Mouse (Mus musculus) heart, embryonic 13.5 days (tissue): Measurements from ENCODE around the gene Fam210b. TPM values are rescaled to one million over a fixed set of nuclear protein-coding genes. Genes with fewer than 3 reads are reported as not detected.
"Not testable (repeated sequence)": the region's sequence is repeated elsewhere in the genome, so short reads cannot be mapped to it uniquely, and the experiment has no call there.

Experiments used
- ATAC-seq: fragments of 200-750 bp; cut with Nextera tagmentation; 2 replicates; pipeline ENCODE4 v1.8.0; 2017; ENCODE audit warnings: moderate TSS enrichment; ENCODE audit not compliant: insufficient number of reproducible peaks, low FRiP score, low TSS enrichment; ENCODE audit errors: extremely low read depth
- H3K27ac ChIP-seq: fragments of 300-500 bp; sonication (generic); replicated peaks from 2 replicates; pipeline ENCODE4 v1.5.1; 2015; ENCODE audit warnings: moderate library complexity, mild to moderate bottlenecking, inconsistent platforms
- H3K27me3 ChIP-seq: fragments of 300-500 bp; sonication (generic); replicated peaks from 2 replicates; pipeline ENCODE4 v1.6.1; 2015; ENCODE audit warnings: mild to moderate bottlenecking, inconsistent platforms
- H3K36me3 ChIP-seq: fragments of 300-500 bp; sonication (generic); 2 replicates; pipeline ENCODE4 v1.6.1; 2015; ENCODE audit warnings: mild to moderate bottlenecking, inconsistent platforms
- H3K4me1 ChIP-seq: fragments of 300-500 bp; sonication (generic); 2 replicates; pipeline ENCODE4 v1.6.1; 2015; ENCODE audit warnings: inconsistent platforms
- H3K4me2 ChIP-seq: fragments of 300-500 bp; sonication (generic); 2 replicates; pipeline ENCODE4 v1.6.1; 2015; ENCODE audit warnings: inconsistent platforms, mild to moderate bottlenecking, moderate library complexity
- H3K4me3 ChIP-seq: fragments of 300-500 bp; sonication (generic); 2 replicates; pipeline ENCODE4 v1.5.1; 2015; ENCODE audit warnings: moderate library complexity, mild to moderate bottlenecking, inconsistent platforms
- H3K9ac ChIP-seq: fragments of 300-500 bp; sonication (generic); 2 replicates; pipeline ENCODE4 v1.6.1; 2015; ENCODE audit warnings: inconsistent platforms, mild to moderate bottlenecking, moderate library complexity
- H3K9me3 ChIP-seq: fragments of 300-500 bp; sonication (generic); 2 replicates; pipeline ENCODE4 v1.6.1; 2016; ENCODE audit warnings: inconsistent platforms
- WGBS: fragments of 180-500 bp; shearing (Covaris S2); methylation state at CpG from one replicate; pipeline ENCODE4 v1.1.7; 2015; ENCODE audit warnings: mixed read lengths; 5-methylcytosine and 5-hydroxymethylcytosine counted together
- polyA plus RNA-seq: library from polyadenylated mRNA; unstranded; fragments of >200 nt; fragmentation: Nextera tagmentation; extraction: Ambion mirVana; gene quantifications from 2 replicates; pipeline ENCODE4 v1.2.1, GENCODE M21; 2015

Fam210b gene
- polyA plus RNA-seq = 17.4 and 19.2 TPM in 2 replicates

DNA sequence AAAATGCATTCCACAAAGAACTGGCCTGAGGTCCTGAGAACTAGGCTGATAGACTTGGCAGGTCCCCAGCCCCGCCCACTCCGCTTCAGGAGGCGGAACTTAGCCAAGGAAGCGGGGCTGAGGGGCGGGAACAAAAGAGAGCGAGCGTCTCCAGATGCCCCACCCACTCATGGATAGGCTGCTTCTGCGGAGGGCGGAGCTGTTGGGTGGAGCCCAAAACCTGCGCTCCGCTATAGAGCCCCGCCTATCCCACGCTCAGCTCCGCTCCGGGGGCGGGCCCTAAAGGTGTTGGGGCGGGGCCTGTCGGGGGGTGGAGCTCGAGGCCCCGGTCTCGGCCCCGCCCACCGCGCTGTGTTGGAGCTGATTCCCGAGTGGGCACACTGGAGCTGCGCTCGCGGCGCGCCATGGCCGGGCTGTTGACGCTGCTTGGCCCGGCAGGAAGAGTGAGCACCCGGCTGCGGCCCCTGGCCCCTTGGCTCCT lies at the start of gene Fam210b:
Fam210b (plus strand) TSS at position 308 of the 481 bp plus-strand sequence.
- H3K4me2 ChIP-seq = peak within 1 kb of the TSS; percentile 91
- peak within 1 kb of the TSS; percentile 67 for H3K27ac ChIP-seq
- peaks cover 11% of the 10 kb centered on the region for H3K9me3 ChIP-seq
- H3K36me3 ChIP-seq = no peaks in the 10 kb centered on the region
- peaks cover 39% of the 10 kb centered on the region for H3K4me1 ChIP-seq
- H3K27me3 ChIP-seq = no peaks in the 10 kb centered on the region
- H3K9ac ChIP-seq = peak within 1 kb of the TSS; percentile 87
- WGBS = under 1% methylated on average over 33 of the region's 35 CpGs
- peak within 1 kb of the TSS; percentile 77 for H3K4me3 ChIP-seq
- peak; percentile 93 for ATAC-seq

DNA sequence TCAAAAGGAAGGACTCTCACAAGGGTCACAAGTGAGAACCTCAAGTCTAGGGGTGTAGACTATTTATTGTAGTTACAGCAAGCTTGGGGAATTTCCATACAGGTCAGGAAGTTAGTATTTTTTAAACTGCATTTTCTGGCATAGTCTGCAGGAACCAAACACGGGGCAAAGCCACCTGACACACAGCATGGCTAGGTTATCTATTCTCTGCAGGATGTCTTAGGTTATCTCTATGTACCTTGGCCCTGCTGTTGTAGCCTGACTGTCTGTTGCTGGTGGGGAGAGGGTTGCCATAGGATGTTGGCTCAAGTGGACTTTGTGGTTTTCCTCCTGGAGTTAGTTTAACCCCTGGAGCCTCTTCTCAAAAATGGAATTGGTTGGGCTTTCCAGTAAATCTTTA lies 47.3 kb upstream of the Fam210b start:
- H3K27ac ChIP-seq = 0 out of 2 replicates have a peak overlapping the region, but pooled peaks have one; percentile 28
- peak; percentile 41; the same call in 1 of the 2 replicates for ATAC-seq

DNA sequence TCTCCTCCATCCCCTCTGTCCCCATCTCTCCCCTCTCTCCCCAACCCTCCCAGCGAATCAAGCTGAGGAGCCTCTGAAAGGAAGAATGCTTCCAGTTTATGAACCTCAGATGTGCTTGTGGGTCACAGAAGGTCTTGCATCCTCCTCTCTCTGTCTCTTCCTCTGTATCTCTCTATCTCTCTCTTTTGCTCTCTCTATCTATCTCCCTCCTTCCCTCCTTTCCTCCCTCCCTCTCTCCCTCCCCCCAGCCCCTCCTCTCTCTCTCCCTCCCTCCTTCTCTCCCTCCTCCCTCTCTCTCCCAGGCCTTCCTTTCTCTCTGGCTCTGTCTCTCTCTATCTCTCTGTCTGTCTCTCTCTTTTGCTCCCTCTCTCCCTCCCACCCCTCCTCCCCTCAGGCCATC lies 46.8 kb upstream of the Fam210b start:
- WGBS = 40% methylated on average over 1 of the region's 1 CpGs
- Histone ChIP-seq H3K27ac (0 out of 2 replicates have a peak overlapping the region, but pooled peaks have one; percentile 28), H3K36me3 (no peaks in the 10 kb centered on the region), H3K4me2 (0 out of 2 replicates have a peak overlapping the region, but pooled peaks have one; percentile 13), H3K9ac (no peak overlapping the region), H3K4me3 (no peak overlapping the region), H3K4me1 (peaks cover 7% of the 10 kb centered on the region; the same call in 1 of the 2 replicates), H3K27me3 (no peaks in the 10 kb centered on the region), H3K9me3 (no peaks in the 10 kb centered on the region)
- peak; percentile 48; the same call in 1 of the 2 replicates for ATAC-seq

More for the DNA sequence above, 47.3 kb upstream of the Fam210b start:
- H3K4me1 ChIP-seq = peaks cover 7% of the 10 kb centered on the region; the same call in 1 of the 2 replicates
- H3K9me3 ChIP-seq = no peaks in the 10 kb centered on the region
- H3K27me3 ChIP-seq = no peaks in the 10 kb centered on the region
- H3K4me3 ChIP-seq = no peak overlapping the region
- 0 out of 2 replicates have a peak overlapping the region, but pooled peaks have one; percentile 13 for H3K4me2 ChIP-seq
- no peak overlapping the region for H3K9ac ChIP-seq
- H3K36me3 ChIP-seq = no peaks in the 10 kb centered on the region
- 29% methylated on average over 1 of the region's 1 CpGs for WGBS

DNA sequence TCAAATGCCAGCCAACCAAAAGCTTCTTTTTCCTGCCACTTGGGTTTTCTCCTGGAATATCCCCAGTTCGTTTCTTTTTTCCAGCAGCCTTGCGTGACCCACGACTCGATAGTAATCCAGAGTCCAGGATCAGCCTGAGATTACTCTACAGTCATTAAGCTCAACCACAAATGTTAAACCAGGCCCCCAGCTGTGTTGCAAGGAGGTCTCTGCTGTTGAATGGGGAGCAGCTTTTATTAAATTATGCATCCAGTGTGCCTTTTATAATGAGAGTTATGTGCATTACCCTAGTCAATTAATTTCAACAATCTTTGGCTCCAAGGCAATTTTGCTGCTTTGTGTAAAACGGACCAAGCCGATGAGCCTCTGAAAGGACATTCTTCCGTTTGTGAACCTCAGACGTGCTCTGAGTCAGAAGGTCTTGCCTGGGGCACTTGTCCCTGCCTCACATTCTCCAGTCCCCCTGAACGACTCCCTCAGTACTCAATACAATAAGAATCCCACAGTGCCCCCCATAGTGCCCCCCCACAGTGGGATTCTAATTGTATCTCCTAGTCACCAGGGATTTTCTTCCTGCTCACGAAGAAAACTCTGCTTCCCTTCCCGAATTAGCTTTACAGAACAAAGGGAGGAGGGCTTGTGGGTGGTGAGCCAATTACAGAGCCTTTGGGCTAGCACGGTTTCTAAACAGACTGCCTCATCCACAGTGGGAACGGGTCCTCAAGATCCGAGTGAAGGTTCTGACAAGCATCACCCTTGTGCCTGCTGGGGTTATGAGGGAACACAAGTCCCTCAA lies 46.0 kb upstream of the Fam210b start:
- H3K27ac ChIP-seq = no peak overlapping the region
- WGBS = 28% methylated on average over 14 of the region's 14 CpGs
- ATAC-seq = no peak

DNA sequence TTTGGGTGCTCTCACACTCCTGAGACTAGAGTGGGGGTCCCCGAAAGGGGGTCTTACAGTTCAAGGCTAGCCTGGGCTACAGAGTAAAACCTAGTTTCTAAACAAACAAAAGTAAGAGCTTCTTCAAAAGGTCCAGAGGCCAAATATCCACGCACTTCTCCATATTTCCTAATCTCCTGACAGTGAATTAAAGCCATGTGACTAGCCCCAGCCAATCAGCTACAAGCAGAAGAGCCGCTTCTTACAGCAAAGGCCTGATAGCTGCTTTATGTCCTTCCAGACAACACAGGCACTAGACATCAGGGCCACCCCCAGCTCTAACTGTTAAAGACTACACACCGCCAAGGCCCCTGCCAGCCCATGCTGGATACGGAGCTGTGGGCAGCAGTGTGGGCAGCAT lies 43.0 kb upstream of the Fam210b start:
- ATAC-seq = no peak
- Histone ChIP-seq H3K4me1 (peaks cover 7% of the 10 kb centered on the region; the same call in 1 of the 2 replicates), H3K4me2 (no peak overlapping the region), H3K36me3 (no peaks in the 10 kb centered on the region), H3K9me3 (no peaks in the 10 kb centered on the region), H3K27me3 (no peaks in the 10 kb centered on the region), H3K4me3 (no peak overlapping the region), H3K27ac (no peak overlapping the region), H3K9ac (no peak overlapping the region)
- 85% methylated on average over 5 of the region's 5 CpGs for WGBS

More for the DNA sequence above, 46.0 kb upstream of the Fam210b start:
- Histone ChIP-seq H3K4me3 (no peak overlapping the region), H3K9me3 (no peaks in the 10 kb centered on the region), H3K4me2 (no peak overlapping the region), H3K27me3 (no peaks in the 10 kb centered on the region), H3K9ac (no peak overlapping the region), H3K36me3 (no peaks in the 10 kb centered on the region), H3K4me1 (peaks cover 7% of the 10 kb centered on the region; the same call in 1 of the 2 replicates)

DNA sequence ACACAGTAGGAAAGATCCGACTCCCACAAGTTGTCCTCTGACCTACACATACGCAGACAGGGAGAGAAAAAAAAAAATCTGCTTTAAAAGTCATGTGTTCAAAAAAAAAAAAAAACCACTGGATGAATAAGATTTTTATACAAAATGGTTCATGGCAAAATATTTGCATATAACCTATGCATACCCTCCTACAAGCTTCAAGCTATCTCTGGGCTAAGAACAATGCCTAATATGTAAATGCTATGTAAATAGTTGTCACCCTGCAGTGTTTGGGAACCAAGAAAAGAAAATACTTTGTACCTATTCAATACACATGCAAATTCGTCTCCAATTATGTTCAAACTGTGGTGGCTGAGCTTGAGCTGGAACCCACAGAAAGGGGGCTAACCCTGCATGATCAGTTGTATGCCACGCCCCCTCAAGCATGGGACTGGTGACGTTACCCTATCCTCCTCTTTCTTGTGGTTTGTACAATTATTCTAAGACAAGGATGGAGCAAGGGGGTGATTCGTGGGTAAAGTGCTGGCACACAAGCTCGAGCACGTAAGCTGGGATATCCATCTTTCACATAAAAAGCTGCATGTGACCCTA lies 41.2 kb upstream of the Fam210b start:
- Histone ChIP-seq H3K27ac (no peak overlapping the region), H3K9me3 (no peaks in the 10 kb centered on the region), H3K27me3 (no peaks in the 10 kb centered on the region), H3K4me2 (no peak overlapping the region), H3K9ac (no peak overlapping the region), H3K4me1 (peaks cover 5% of the 10 kb centered on the region; the same call in 1 of the 2 replicates), H3K36me3 (no peaks in the 10 kb centered on the region), H3K4me3 (no peak overlapping the region)
- 67% methylated on average over 8 of the region's 8 CpGs for WGBS
- no peak for ATAC-seq

DNA sequence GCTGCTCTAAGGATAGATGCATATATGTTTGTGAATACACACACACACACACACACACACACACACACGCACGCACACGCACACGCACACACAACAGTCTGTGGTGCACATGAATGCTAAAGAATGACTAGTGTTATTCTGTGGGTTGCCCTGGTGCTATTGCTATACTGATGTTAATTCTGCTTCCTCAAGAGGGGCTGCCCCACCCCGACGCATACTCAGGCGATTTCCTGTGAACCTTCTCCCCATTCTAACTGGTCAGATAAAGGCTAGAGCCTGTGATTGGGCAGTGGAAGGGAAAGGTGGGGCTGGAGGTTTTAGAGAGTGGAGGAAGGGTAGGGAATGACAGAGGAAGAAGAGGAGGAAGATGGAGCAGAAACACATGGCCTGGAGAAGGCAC lies 39.8 kb upstream of the Fam210b start:
- H3K4me1 ChIP-seq, H3K36me3 ChIP-seq, H3K27ac ChIP-seq, H3K4me3 ChIP-seq, H3K4me2 ChIP-seq, H3K27me3 ChIP-seq, H3K9me3 ChIP-seq, ATAC-seq, H3K9ac ChIP-seq: not testable (repeated sequence)
- WGBS = 66% methylated on average over 7 of the region's 7 CpGs

DNA sequence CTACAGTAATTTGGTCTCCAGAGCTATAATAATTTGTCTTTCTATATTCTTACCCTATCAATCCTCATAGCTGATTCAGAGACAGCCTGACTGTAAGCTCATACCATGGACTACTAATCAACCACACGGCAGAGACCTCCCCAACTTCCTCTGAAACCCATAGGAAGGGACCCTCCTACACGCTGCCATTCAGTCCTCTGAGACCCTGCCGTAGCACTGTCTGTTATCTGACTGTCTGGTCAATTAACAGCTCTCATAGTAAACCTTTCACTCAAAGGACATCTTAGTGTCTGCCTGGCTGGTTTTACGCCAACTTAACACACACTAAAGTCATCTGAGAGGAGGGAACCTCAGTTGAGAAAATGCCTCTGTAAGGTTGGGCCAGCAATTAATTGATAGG lies 38.8 kb upstream of the Fam210b start:
- no peak for ATAC-seq
- no peak overlapping the region for H3K9ac ChIP-seq

DNA sequence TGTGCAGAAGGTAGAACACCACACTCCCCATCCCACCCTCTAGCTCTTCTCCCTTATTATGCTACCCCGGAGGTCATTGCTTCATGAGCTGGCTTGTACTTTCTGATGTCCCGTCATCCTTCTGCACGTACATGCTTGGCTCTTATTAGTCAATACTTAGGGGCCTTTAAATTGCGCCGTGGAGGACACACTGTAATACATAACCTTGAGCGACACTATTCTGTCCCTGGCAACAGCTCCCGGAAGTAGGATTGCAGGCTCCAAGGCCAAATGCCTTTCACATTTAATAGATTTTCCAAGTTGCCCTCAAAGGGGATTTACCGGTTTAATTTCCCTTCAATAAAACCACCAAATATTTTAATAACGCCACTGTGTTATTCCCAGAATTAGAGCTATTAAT lies 33.6 kb upstream of the Fam210b start:
- Histone ChIP-seq H3K4me2 (no peak overlapping the region), H3K4me1 (no peaks in the 10 kb centered on the region), H3K27ac (no peak overlapping the region), H3K27me3 (no peaks in the 10 kb centered on the region), H3K9me3 (peaks cover 13% of the 10 kb centered on the region; the same call in 1 of the 2 replicates), H3K9ac (no peak overlapping the region), H3K36me3 (no peaks in the 10 kb centered on the region), H3K4me3 (no peak overlapping the region)
- 84% methylated on average over 9 of the region's 9 CpGs for WGBS
- no peak for ATAC-seq

More for the DNA sequence above, 38.8 kb upstream of the Fam210b start:
- H3K27ac ChIP-seq = no peak overlapping the region
- no peaks in the 10 kb centered on the region for H3K9me3 ChIP-seq
- H3K4me3 ChIP-seq = no peak overlapping the region
- H3K27me3 ChIP-seq = no peaks in the 10 kb centered on the region
- no peaks in the 10 kb centered on the region for H3K4me1 ChIP-seq
- H3K4me2 ChIP-seq = no peak overlapping the region
- no peaks in the 10 kb centered on the region for H3K36me3 ChIP-seq
- 58% methylated on average over 4 of the region's 4 CpGs for WGBS

DNA sequence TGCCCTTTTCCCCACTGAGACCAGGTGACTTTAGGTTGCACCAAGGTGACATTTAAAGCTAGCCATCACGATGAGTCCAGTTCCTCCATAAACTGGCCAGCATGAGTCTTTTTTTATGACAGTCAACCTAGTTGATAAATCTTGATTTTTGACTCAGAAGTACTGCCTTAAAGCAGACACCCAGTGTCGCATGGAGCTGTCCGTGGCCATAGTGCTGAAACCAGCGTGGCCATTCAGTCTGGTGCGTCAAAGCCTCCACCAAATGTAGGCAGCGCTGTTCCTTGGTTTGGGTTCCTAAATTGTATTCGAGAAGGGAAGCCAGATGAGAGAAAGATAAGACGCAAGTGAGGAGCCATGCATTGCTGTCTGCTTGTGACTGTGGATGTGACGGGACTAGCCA lies 24.5 kb upstream of the Fam210b start:
- H3K4me3 ChIP-seq = no peak overlapping the region
- no peak for ATAC-seq
- 13% methylated on average over 9 of the region's 9 CpGs for WGBS
- peaks cover 16% of the 10 kb centered on the region; the same call in 1 of the 2 replicates for H3K27me3 ChIP-seq
- no peaks in the 10 kb centered on the region for H3K4me1 ChIP-seq
- no peak overlapping the region for H3K4me2 ChIP-seq
- no peak overlapping the region for H3K27ac ChIP-seq
- no peaks in the 10 kb centered on the region for H3K9me3 ChIP-seq
- H3K36me3 ChIP-seq = no peaks in the 10 kb centered on the region
- no peak overlapping the region for H3K9ac ChIP-seq

DNA sequence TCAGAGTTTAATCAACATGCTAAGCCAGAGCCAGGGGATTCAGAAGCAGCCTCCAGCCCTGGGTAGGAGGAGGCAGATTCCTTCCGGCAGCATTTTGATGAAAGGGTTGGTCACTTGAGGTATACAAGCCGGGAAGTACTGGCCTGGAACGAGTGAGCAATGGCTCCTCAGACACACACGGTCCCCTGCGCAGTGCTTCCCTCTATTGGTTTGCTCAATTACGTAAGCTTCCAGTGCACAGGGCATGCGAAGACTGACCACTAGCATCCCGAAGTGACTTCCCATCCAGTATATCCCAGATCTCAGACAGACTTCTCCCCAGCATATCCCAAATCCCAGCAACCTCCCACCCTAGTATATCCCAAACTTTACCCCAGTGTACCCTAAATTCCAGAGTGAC lies 17.1 kb upstream of the Fam210b start:
- ATAC-seq = no peak
- Histone ChIP-seq H3K27ac (no peak overlapping the region), H3K4me2 (no peak overlapping the region), H3K36me3 (no peaks in the 10 kb centered on the region), H3K27me3 (peaks cover 51% of the 10 kb centered on the region), H3K4me3 (no peak overlapping the region), H3K9me3 (no peaks in the 10 kb centered on the region), H3K4me1 (no peaks in the 10 kb centered on the region), H3K9ac (no peak overlapping the region)
- 50% methylated on average over 8 of the region's 8 CpGs for WGBS
